Mouse (Mus musculus) liver, adult 2 months (tissue): ENCODE data around the gene Ptprn2. TPM values are rescaled to one million over a fixed set of nuclear protein-coding genes. Genes with fewer than 3 reads are reported as not detected.

Source experiments
- DNase-seq: peaks from one replicate; pipeline ENCODE4 v3.0.0-alpha.2; 2011; ENCODE audit warnings: low read depth, low spot score; ENCODE audit errors: extremely low read depth
- H3K27ac ChIP-seq: fragments of 200-500 bp; replicated peaks from 2 replicates; pipeline ENCODE4 v1.5.1; 2012; ENCODE audit warnings: low read depth, mild to moderate bottlenecking, control low read depth, inconsistent platforms, low read length; ENCODE audit not compliant: insufficient read depth
- H3K27me3 ChIP-seq: fragments of 200-500 bp; 2 replicates; pipeline ENCODE4 v1.6.1; 2012; ENCODE audit warnings: mild to moderate bottlenecking, moderate library complexity, low read length, inconsistent platforms; ENCODE audit not compliant: control insufficient read depth, insufficient read depth
- H3K36me3 ChIP-seq: fragments of 200-500 bp; 2 replicates; pipeline ENCODE4 v1.6.1; 2012; ENCODE audit warnings: low read length, inconsistent platforms; ENCODE audit not compliant: control insufficient read depth, insufficient read depth
- H3K4me1 ChIP-seq: fragments of 200-500 bp; 2 replicates; pipeline ENCODE4 v1.6.1; 2011; ENCODE audit warnings: low read length; ENCODE audit not compliant: control insufficient read depth, insufficient read depth
- H3K4me3 ChIP-seq: fragments of 200-500 bp; 2 replicates; pipeline ENCODE4 v1.5.1; 2011; ENCODE audit warnings: low read depth, mild to moderate bottlenecking, control low read depth, low read length, moderate library complexity; ENCODE audit not compliant: insufficient read depth
- H3K79me2 ChIP-seq: fragments of 200-500 bp; 2 replicates; pipeline ENCODE4 v1.6.1; 2012; ENCODE audit warnings: inconsistent platforms, mild to moderate bottlenecking, low read length, moderate library complexity; ENCODE audit not compliant: control insufficient read depth, insufficient read depth
- H3K9ac ChIP-seq: fragments of 200-500 bp; 2 replicates; pipeline ENCODE4 v1.6.1; 2012; ENCODE audit warnings: low read depth, mild to moderate bottlenecking, control low read depth, inconsistent platforms, low read length
- CTCF ChIP-seq: fragments of 200-500 bp; IDR thresholded peaks from 2 replicates; pipeline ENCODE4 v1.5.1; 2011; ENCODE audit warnings: low read depth, low read length, control low read depth
- POLR2A ChIP-seq: fragments of 200-500 bp; IDR thresholded peaks from 2 replicates; pipeline ENCODE4 v1.6.1; 2011; ENCODE audit warnings: low read length, control low read depth; ENCODE audit not compliant: insufficient read depth; ENCODE audit errors: extremely low read depth
- WGBS: fragments of 180-500 bp; shearing (Covaris S2); methylation state at CpG from one replicate; pipeline ENCODE4 v1.1.7; 2018; 5-methylcytosine and 5-hydroxymethylcytosine counted together
- polyA plus RNA-seq: library from polyadenylated mRNA; depleted of rRNA; stranded (reverse); fragments of >200 nt; gene quantifications from 2 replicates; pipeline ENCODE4 v1.2.3, GENCODE M21; 2012
- total RNA-seq: library from RNA; depleted of rRNA; stranded (reverse); fragments of >200 nt; gene quantifications from 2 replicates; pipeline ENCODE4 v1.2.3, GENCODE M21; 2014

The Ptprn2 gene
- total and polyA plus RNA-seq, 2 experiments = 0.06 TPM; not detected in 1

DNA sequence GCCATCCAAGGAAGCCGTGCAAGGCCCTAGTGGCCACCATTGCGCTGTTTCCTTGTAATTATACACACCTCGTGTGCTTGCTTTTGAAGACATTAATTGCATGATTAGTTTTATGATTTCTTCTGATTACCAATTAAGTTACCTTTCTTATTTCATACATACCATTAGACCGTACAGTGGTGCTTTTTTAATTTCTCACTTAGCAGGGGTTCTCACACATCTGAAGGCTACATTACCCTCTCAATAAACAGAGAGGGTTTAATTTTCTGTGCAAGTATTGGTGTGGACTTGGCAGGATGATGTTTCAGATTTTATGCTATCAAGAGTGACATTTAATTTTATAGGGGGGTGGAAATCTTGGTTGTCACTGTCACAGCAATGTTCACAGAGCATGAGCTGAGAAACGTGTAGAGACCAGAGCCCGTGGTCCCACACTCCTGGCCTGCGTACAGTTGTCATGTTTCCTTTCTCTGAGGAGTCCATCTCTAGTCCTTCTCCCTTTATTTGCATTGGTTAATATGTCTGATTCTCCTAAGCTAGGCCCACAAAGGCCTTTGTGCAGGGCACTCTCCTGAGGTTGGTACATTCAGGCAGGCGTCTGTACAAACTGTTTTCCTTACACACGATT lies 567.8 kb downstream of the Ptprn2 start:
- Histone ChIP-seq H3K27me3 (no peaks in the 10 kb centered on the region), H3K79me2 (no peaks in the 10 kb centered on the region), H3K4me1 (no peaks in the 10 kb centered on the region), H3K4me3 (no peak overlapping the region), H3K9ac (no peak overlapping the region), H3K36me3 (no peaks in the 10 kb centered on the region), H3K27ac (no peak overlapping the region)
- TF ChIP-seq CTCF = no peak
- TF ChIP-seq POLR2A = no peak
- WGBS = 80% methylated on average over 9 of the region's 9 CpGs
- no peak for DNase-seq

DNA sequence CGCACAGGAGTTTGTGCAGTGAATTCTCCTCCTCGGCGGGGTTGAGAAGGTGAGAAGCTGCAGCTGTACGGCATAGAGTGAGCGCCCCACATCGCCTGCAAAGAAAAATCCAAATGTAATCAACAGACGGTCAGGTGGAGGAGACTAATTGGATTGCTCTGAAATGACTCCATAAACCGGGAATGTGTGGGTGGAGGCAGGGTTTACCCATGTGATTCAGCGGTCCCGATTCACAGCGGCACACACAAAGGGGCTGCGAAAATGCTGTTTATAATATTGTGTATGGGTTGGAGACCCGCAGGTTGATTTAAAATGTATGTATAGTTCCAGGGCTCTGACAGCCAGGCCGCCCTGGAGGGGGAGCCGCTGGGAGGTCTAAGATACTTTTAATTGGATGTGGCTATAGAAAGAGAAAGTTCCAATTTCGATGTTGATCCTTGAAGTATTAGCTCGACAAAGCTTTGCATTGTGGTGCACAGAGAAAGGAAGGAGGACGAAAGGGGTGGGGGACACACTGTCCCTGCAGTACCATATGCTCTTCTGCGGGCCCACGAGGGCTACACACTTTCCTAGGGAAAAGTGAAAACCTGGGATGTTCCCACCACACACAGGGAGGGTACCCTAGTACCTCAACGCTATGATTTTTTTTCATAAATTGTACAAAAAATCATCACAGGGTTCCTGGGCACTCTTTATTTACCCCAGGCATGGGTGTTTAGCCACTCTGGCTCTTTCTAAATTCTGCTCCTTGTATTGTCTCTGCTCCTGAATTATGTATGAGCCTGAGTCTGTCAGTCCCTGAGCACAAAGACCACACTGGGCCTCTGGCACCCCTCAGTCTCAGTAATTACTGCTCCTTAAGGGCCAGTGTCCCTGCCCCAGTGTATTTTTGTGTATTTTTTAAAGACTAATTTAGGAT lies 568.6 kb downstream of the Ptprn2 start:
- H3K9ac ChIP-seq = no peak overlapping the region
- WGBS = 62% methylated on average over 21 of the region's 21 CpGs
- DNase-seq = no peak
- no peaks in the 10 kb centered on the region for H3K27me3 ChIP-seq
- TF ChIP-seq CTCF (no peak), POLR2A (no peak)
- H3K4me3 ChIP-seq = no peak overlapping the region
- H3K4me1 ChIP-seq = no peaks in the 10 kb centered on the region
- no peaks in the 10 kb centered on the region for H3K79me2 ChIP-seq
- no peak overlapping the region for H3K27ac ChIP-seq
- H3K36me3 ChIP-seq = no peaks in the 10 kb centered on the region

GRCm38 (mm10) chr12:117054925-117055570 lies 569.5 kb downstream of the Ptprn2 start:
- H3K79me2 ChIP-seq = no peaks in the 10 kb centered on the region
- no peak overlapping the region for H3K9ac ChIP-seq
- no peak overlapping the region for H3K4me3 ChIP-seq
- no peaks in the 10 kb centered on the region for H3K4me1 ChIP-seq
- no peak for DNase-seq
- TF ChIP-seq CTCF (no peak), POLR2A (no peak)
- H3K27me3 ChIP-seq = no peaks in the 10 kb centered on the region
- no peaks in the 10 kb centered on the region for H3K36me3 ChIP-seq
- 82% methylated on average over 10 of the region's 10 CpGs for WGBS
- H3K27ac ChIP-seq = no peak overlapping the region

- no peak for TF ChIP-seq POLR2A
- TF ChIP-seq CTCF = no peak
- Histone ChIP-seq H3K4me3 (no peak overlapping the region), H3K27me3 (no peaks in the 10 kb centered on the region), H3K79me2 (no peaks in the 10 kb centered on the region), H3K4me1 (no peaks in the 10 kb centered on the region), H3K27ac (no peak overlapping the region), H3K9ac (no peak overlapping the region), H3K36me3 (no peaks in the 10 kb centered on the region)
- no peak for DNase-seq
- 81% methylated on average over 6 of the region's 6 CpGs for WGBS
Observed at GRCm38 (mm10) chr12:117058184-117058958, 572.9 kb downstream of the Ptprn2 start.

DNA sequence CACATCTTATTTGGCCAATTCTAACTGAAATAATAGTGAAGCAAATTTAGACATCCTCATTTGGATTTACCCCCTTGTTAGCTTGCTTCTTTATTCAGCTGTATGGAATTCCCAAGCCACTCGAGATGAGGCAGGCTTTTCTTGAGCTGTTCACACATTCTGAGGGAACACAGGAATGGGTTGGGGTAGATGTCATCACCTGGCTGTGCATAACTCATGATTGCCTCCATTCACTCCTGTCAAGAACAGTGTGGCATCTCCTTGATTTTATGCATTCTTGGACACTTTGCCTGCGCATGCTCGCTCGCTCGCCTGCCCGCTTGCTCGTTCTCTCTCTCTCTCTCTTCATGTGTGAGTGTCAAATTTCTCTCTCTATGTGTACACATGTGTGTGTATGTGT lies 573.5 kb downstream of the Ptprn2 start:
- 85% methylated on average over 7 of the region's 7 CpGs for WGBS

More for the DNA sequence above, 573.5 kb downstream of the Ptprn2 start:
- H3K4me1 ChIP-seq = no peaks in the 10 kb centered on the region
- H3K27me3 ChIP-seq = no peaks in the 10 kb centered on the region
- DNase-seq = no peak
- no peak overlapping the region for H3K4me3 ChIP-seq
- H3K27ac ChIP-seq = no peak overlapping the region
- TF ChIP-seq CTCF (no peak), POLR2A (no peak)
- H3K36me3 ChIP-seq = no peaks in the 10 kb centered on the region
- no peaks in the 10 kb centered on the region for H3K79me2 ChIP-seq
- no peak overlapping the region for H3K9ac ChIP-seq
